Mouse (Mus musculus): ENCODE results near the gene Abca4.
"Not testable (repeated sequence)": the region's sequence is repeated elsewhere in the genome, so short reads cannot be mapped to it uniquely, and the experiment has no call there.

Gene Abca4

GRCm38 (mm10) chr3:122210846-122211245 is 166.6 kb downstream of the Abca4 start:
- DNase-seq (ENCODE audit: low read depth): no peak

GRCm38 (mm10) chr3:122211446-122212125 is 167.3 kb downstream of the Abca4 start:
- DNase-seq (ENCODE audit: low read depth): no peak

GRCm38 (mm10) chr3:122221240-122222036 is 177.2 kb downstream of the Abca4 start:
- DNase-seq (ENCODE audit: low read depth): no peak

- DNase-seq (ENCODE audit: low read depth): not testable (repeated sequence)
These were observed 182.7 kb downstream of the Abca4 start for GRCm38 (mm10) chr3:122226972-122227371.

Measured in NIH3T3 (cell line).